Mouse (Mus musculus): ENCODE data around the gene Clec2d. TPM values are rescaled to one million over a fixed set of nuclear protein-coding genes. Genes with fewer than 3 reads are reported as not detected.
A peak's percentile ranks its signal among the peaks of the same experiment; 100 is the strongest.
"Not testable (repeated sequence)": the region's sequence is repeated elsewhere in the genome, so short reads cannot be mapped to it uniquely, and the experiment has no call there.

The Clec2d gene
- 10 to 100 TPM; 22.9 to 25.2 TPM for polyA plus RNA-seq (2017; shearing (Covaris generic))

DNA sequence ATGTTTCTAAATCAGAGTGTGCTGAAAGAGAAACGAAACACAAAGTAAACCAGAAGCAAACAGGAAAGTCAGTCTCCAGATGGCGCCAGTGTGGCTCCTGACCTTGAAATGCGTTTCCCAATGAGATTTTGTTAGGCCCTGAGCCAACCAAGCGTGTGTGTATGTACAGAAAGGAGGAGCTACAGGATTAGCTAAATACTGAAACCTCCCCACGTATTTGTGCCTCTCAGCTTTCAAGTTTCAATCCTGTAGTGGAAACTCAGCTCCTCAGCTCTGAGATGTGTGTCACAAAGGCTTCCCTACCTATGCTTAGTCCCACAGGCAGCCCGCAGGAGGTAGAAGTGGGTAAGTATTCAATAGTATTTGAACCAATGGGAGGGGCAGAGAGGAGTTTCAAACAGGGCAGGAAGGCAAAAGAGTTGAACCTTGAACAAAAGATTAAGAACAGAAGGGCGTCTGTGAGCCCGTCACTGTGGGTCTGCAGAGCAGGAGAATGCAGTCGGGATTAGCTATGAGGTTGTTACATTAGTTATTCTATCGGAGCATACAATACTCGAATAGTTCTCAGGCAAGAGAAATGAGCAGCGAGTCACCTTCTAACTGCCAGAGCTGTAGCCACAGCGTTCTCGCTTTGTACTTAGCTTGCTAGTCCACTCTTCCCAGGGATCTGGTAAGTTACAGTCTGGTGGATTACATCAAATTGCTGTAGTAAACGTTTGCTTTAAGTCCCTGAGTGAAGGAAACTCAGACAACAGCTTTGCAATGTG is at the start of gene Clec2d:
TSS of gene Clec2d (plus strand) at position 213 of the 767 bp plus-strand sequence.
- ATAC-seq, result peak; percentile 88

DNA sequence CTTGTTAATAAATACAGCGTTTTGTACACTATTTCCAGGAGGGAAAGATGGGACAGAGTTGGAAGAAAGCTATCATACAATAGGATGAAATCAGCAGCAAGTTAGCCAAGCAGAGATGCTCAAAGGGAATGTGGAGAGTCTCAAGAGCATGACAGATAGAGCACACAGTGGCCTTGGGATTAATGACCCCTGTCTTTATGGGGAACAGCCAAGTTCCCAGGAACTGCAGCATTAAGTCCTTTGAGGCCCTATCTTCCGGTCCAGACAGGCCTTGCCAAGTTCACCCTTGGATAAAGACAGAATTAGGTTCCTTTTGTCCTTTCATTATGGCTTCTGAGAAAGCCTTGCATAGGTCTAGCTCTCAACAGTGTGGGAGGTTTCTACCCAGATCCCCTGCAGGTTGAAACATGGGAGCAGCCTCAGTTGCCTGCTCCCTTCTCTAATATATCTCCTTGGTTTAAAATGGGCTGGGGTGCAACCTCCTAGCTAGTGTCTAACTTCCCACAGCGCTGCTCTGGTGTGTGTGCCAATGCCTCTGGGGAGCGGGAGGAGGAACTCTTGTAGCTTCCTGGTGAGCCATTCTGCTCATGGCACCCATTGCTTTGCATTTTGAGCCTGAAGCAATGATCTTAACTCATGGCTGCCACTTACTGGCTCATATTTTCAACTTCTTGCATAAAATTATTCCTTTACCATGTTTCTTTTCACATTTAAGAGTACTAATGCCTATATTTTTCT is 47.6 kb upstream of the Clec2d start:
- no peak for ATAC-seq

DNA sequence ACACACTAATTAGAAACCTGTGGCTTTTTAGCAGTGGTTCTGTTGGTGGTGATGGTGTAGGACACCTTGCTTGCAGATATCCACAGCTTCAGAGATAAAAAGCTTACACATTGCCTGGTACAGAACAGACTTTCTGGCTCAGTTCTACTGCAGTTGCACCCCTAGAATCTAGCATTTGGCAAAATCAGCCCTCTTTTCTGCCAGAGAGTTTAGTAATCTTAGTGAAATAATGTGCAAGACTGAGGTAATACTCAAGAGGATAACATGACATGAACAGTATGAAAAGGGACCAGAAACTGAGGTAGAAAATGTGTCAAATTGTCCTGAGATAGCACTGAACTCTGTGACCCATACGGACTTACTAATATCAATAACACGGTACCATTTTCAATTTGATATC is 33.6 kb upstream of the Clec2d start:
- ATAC-seq, result no peak

DNA sequence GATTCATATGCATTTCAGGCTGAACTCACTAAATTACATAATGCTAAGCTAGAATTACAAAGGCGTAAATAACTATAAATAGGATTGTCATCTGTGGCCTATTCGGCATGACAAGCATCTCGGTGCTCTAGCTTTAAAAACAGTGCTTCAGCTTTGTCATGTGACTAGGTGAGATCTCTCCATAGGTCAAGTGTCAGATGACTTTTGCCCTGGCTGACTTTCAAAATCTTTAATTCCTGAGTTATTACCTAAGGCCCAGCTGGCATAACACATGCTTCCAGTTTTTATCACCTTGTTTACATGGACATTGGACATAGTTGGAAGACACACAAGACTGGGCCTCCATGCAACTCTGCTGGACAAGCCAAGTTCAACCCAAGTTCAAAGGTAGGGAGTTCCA is 20.3 kb upstream of the Clec2d start:
- ATAC-seq, result no peak

DNA sequence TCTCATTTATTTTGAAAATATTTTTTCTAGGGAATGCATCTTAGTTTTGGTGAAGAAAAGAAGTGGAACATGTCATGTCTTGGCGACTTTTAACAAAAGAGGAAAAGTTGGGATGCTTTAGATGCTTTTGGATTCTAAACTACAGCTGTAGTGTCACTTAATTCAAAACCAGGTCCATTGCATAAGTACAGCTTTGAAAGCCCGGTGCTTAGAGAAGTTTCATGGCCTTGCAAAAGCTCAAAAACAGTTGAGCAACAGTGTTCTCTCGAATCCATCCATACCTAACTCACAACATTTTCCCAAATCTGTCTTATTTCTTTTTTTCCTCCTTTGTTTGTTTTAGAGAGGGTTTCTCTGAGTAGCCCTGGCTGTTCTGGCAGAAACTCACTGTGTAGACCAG is 19.3 kb upstream of the Clec2d start:
- no peak for ATAC-seq

DNA sequence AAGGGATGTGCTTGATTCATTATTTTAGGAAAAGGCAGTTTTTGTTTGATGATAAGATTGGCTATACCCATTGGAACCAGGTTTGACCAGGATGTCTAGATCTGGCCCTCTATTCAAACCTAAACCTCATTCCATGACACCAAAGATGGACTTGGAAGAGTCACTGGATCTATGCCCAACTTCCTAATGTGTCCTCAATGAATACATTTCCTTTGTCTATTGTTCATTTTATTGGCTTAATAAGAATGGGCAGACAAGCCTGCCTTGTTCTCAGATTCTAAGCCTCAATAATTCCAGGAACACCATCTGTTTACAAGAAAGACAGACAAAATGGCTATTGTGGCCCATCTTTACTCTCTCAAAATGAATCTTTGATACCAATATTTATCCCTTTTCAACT is 18.5 kb upstream of the Clec2d start:
- ATAC-seq, result no peak

DNA sequence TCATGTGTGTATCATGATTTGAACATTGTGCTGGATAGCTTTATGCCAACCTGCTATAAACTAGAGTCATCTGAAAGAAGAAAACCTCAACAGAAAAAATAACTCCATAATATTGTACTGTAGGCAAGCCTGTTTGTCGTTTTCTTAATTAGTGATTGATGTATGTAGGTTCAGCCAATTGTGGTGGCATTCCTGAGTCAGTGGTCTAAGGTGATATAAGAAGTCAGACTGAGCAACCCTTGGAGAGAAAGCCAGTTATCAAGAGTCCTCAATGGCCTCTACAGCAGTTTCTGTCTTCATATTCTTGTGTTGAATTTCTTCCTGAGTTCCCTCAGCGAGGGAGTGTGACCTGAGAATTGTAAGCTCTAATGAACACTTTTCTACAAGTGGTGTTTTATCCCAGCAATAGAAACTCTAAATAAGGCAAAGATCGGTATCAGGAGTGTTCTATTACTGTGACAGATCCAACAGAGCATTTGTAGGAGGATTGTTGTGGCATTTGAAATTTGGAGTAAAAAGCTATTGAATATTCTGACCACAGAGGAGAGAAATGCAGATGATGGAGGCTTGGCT is 17.7 kb upstream of the Clec2d start:
- ATAC-seq, result no peak

DNA sequence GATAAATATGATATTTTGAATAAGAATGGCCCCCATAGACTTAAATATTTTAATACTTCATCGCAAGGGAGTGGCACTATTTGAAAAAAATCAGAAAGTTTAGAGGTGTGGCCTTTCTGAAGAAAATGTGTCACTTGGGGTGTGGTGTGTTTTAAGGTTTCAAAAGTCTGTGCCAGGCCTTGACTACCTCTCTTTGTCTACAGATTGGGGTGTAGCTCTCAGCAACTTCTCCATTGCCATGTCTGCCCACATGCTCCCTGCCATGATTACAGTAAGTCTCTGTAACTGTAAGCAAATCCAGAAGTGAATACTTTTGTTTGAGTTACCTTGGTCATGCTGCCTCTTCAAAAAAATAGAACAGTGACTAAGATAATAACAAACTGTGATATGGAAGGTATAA is 16.8 kb upstream of the Clec2d start:
- no peak for ATAC-seq

DNA sequence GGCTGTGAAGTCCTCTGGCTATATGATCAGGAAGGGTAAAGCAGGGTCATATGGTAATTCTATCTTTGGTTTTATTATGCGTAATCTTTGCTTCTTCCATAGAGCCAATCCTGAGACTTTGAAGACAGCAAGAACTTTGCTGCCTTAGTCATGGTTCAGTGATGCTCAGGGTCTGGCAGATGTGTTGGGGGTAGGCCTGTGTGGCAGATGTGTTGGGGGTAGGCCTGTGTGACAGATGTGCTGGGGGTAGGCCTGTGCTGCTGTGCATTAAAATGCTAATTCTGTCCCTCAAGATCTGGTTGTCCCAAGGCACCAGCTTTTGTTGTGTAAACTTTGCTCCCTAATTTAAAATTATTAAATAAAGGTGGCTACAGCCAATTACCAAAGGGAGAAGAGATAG is 9.5 kb upstream of the Clec2d start:
- no peak for ATAC-seq

DNA sequence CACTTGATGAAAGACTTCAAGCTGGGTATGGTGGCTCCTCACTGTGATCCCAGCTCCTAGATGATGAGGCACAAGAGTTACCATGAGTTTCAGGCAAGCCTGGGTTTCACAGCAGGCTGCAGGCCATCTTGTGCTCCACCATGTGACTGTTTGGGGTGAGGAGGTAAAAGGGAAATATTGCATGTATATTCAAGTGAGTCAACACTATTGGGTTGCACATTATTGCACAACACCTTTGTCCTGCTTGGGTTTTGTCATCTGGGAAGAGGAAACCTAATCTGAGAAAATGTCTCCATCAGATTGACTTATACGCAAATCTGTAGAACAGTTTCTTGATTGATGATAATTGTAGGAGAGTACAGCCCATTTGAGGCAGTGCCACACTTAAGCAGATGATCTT is 8.7 kb upstream of the Clec2d start:
- ATAC-seq, result no peak

DNA sequence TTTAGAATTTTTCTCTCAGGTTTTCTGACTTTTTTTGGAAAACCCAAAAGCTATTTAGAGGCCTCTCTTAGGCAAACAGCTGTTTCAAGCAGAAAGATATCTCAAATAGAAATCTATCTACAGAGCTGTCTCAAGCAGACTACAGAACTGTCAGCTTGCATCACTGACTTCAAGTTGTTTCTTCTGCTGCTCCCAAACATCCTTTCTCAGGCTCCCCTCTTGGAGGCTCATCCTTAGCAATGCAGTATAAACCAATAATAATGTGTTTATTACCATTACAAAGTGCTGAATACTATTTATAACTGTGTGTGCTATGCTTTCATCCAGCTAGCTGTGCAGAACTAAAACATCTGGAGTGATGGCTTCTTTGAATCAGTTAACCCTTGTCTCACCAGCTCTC is 5.6 kb upstream of the Clec2d start:
- no peak for ATAC-seq

DNA sequence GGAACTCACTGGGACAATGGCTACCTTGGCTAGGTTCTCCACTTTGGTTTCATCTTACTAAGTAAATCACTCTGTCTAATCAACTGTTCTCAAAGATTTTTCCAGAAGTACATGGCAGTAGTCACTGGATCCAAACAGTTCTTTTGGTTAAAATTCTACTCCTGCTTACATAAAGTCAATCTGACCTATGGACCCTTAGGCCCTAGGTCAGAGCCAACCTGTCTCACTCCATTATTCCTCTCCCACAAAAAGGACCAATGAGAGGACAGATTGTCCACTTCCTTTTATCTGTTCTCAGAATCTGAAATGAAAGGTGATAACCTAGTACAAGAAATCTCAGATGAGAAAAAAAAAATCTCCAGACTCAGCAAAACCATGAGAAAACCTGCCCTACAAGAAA is 4.8 kb upstream of the Clec2d start:
- no peak for ATAC-seq

DNA sequence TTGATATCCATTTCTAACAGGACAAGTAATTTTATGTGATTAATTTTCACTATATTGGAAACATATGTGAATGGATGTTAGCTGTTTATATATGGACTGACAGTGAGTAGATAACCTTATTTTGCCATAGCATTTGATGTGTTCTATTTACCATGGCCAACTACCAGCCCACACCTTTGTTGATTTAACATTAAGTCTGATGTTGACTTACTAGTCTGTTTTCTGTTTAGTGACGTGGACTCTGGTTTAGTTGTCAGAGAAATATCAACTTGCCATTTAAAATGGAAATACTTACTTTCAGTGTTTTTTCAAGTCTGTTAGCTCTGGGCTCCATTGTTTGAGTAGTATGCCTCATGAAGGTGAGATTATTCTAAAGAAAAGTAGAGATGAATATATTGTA is 3.8 kb upstream of the Clec2d start:
- no peak for ATAC-seq

DNA sequence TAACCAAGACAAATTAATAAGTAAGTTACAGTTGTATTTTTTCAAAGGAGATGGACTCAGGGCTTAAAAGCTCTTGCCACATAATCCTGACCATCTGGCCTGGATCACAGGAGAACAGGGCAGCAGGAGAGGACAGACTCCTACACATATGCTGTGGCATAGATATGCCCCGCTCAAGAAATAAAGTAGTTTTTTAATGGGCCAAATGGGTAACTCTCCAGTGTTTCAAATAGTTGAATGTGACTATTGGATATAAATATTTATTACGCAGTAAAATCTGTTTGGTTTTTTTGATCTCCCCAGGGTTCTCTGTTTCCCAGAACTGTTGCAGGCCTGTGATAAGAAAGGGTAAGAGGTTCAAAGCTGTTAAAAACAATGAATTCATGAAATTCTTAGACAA is 1.1 kb upstream of the Clec2d start:
- no peak for ATAC-seq

DNA sequence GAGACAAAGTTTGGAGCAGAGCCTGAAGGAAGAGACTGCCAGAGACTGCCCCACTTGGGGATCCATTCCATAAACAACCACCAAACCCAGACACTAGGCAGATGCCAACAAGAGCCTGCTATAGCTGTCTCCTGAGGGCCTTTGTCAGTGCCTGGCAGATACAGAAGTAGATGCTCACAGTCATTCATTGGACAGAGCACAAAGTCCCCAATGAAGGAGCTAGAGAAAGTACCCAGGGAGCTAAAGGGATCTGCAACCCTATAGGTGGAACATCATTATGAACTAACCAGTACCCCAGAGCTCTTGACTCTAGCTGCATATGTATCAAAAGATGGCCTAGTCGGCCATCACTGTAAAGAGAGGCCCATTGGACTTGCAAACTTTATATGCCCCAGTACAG is 584 bp upstream of the Clec2d start:
- ATAC-seq, result not testable (repeated sequence)

DNA sequence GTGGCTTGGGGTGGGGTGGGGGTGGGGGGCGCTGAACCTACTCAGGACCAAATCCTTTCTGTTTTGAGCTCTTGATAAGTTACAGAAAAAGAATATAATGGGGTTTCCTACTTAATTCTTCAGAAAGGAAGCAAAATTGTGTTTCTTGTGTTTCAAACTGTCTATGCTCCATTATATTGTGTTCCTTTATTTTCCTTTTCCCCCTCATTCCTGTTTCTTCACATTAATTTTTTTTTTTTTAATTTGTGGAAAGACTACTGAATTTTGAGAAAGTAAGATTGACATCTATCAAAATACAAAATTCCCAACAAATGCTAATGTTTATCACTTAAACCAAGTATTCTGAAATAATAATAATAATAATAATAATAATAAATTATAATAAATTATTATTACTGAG is 834 bp downstream of the Clec2d start:
- ATAC-seq, result no peak

DNA sequence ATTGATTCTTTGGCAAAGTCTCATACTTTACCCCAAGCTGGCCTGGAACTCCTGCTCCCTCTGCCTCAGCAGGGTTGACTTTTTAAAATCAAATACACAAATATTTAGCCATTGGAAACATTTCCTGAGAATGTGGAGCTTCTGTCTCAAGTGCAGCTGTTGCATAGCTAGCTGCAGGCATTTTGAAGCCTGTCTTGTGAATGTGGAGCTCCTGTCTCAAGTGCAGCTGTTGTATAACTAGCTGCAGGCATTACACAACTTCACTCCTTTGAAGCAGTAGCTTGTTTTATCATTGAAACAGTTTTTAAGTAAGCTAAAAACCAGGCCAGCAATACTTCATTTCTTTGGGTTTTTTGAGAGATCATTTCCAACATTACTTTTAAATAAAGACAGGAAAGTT is 1.3 kb downstream of the Clec2d start:
- no peak for ATAC-seq

DNA sequence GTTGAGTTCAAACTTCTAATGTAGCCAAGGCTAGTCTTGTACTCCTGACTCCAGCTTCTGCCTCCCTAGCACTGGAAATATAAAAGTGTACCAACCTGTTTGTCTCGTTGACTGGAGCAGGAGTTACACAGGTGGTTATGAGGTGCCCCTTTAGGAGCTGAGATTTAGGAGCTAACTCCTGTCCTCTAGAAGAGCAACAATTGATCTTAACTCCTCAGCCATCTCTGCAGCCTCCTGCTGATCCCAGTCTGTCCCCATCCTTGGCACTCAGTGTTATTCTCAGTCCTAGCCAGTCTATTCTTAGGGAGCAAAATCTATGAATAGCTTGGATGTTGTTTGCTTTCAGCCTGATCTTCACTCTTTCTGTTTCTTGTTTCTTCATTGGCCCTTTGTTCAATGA is 2.1 kb downstream of the Clec2d start:
- ATAC-seq, result no peak

DNA sequence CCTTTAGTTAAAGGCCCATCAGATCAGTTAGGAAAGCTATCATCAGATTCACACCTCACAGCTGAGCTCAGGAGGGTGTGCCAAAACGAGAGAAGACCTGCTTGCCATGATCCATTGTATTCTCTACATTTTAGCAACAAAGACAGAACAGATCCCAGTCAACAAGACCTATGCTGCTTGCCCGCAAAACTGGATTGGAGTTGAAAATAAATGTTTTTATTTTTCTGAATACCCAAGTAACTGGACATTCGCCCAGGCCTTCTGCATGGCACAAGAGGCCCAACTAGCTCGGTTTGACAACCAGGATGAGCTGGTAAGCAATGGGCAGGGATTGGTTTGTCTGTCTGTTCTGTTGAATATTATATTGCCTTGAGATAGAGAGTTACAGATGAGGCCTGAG is 3.6 kb downstream of the Clec2d start:
- ATAC-seq, result not testable (repeated sequence)

DNA sequence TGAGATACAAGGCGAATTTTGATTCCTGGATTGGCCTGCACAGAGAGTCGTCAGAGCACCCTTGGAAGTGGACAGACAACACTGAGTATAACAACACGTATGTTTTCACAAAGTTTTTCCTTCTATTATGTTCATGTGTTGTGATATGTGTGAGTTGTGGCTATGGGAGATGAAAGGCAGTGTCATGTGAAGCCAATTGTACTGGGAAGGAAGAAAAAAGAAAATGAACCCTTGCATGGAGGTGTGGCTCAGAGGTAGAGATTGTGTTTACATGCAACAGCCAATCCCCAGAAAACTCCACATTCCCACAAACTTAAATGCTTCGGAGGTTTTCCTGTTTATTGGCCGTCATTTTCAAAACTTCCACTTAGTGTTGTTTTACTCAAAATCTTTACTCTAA is 4.4 kb downstream of the Clec2d start:
- no peak for ATAC-seq

DNA sequence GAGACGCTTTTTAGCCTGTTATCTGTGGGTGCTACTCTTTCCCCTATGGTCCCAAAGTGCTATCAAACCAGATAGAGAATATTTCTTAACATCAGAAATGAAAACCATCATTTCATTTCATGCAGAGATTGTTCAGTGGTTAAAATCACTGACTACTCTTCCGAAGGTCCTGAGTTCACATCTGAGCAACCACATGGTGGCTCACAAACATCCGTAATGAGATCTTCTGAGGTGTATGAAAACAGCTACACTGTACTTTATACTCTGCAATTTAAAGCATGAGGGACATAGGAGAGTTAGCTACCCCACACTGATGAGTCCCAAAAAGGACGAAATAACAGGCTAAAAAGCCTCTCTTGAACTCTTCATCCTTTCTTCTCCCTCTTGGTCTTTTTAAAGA is 5.6 kb downstream of the Clec2d start:
- ATAC-seq, result peak; percentile 58

DNA sequence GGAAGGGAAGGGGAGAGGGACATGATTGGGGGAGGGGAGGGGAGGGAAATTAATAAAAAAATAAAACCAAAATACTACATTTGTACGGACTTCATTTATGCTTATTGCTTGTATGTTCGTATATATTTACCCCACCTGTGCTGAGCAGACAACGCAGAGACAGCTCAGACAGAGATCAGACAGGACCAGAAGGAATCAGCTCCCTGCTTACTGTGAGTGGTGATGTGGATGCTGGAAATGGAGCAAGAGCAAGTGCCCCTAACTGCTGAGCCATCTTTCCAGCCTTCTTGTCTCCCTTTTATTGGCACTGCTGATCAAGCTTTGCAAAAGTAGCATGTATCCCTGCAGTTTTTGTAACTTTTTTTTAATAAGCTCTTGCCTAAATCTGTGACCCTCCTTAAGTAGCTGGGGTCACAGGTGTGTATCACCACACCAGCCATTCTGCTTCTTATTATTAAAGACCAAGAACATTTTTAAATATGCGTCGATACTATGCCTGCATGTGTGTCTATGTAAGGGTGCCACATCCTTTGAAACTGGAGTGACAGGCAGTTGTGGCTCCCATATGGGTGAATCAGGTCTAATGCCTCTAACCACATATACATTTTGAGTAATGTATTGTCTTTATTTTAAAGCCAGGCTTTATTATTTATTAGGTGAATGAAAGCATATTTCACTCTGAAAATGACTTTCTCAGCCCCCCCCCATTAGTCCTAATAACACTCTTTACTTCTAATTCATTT is 6.2 kb downstream of the Clec2d start:
- no peak for ATAC-seq

DNA sequence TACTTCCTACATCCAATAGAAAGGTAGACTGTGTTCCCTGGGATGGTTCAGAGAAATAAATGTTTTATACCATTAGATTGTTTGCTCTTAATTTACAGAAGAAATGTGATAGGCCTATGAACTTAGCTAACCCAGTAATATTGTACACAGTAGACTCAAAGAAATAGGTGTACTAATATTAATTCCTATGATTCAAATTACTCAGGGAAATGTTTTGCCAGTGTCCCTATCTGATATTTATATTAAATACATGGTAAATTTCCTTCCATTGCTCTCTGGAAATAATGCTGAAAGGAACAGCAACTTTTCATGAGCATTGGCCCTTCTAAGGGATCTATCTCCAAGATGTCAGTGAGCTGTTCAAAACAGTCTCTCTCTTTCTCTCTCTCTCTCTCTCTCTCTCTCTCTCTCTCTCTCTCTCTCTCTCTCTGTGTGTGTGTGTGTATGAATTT is 6.8 kb downstream of the Clec2d start:
- ATAC-seq, result no peak

Measured in activated CD4-positive, CD25-positive, alpha-beta regulatory T cell, adult 4 months (primary cell).